Mouse (Mus musculus): Measurements from ENCODE around the gene Mrc2. TPM values are rescaled to one million over a fixed set of nuclear protein-coding genes. Genes with fewer than 3 reads are reported as not detected.

Gene Mrc2
- polyA plus RNA-seq, 1 experiment: 18.4 TPM

- no peak for DNase-seq (ENCODE audit: low read depth)
These were observed 57.4 kb downstream of the Mrc2 start for GRCm38 (mm10) chr11:105349780-105350324.

- no peak for DNase-seq (ENCODE audit: low read depth)
These were observed 58.2 kb downstream of the Mrc2 start for GRCm38 (mm10) chr11:105350643-105351042.

- no peak for DNase-seq (ENCODE audit: low read depth)
These were observed 59.7 kb downstream of the Mrc2 start for GRCm38 (mm10) chr11:105352152-105352551.

DNA sequence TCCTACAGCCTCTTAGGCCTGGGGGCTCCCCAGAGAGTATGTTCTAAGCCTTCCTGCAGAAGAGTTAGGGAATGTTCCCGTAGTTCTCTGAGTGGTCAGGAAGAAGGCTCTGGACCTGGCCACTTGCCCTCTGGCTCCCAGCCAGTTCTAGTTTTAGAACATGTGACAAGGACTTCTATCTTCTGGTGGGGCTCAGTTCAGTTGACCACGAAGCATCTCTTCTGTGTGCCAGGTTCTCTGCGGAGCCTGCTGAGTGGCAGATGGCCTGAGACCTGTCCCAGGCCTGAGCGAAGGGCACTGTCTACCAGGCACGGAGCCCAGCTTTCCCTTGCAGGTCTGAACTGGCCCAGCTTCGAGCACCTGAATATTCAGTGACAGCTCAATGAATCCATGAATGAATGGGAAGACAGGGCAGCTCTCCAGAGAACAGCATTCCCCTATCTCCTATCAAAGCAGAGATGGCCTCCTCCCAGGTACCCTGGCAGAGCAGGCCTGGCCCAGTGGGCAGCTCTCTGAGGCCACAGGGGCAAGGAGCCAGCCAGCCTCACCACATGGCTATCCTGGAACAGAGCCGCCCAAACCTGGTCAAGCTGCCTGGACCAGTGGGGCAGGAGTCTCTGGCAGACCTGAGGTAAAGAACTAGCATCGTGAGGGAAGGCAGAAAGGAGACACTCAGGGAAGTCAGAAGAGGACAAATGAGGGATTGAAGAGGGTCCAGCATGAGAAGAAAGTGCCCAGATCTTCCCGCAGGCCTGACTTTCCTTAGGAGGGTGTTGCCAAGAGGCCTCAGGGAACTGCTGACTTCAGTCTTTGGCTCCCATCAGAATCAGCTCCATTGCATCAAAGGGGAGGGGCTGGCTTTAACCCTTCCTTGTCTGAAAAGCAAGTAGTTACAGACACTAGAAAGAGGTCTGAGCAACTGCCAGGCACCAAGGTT lies 60.8 kb downstream of the Mrc2 start:
- DNase-seq (ENCODE audit: low read depth): peak; percentile 64

GRCm38 (mm10) chr11:105353891-105354280 lies 61.4 kb downstream of the Mrc2 start:
- DNase-seq (ENCODE audit: low read depth): no peak

GRCm38 (mm10) chr11:105356301-105356700 lies 63.9 kb downstream of the Mrc2 start:
- DNase-seq (ENCODE audit: low read depth): no peak

GRCm38 (mm10) chr11:105362041-105362765 lies 69.8 kb downstream of the Mrc2 start:
- no peak for DNase-seq (ENCODE audit: low read depth)

GRCm38 (mm10) chr11:105362946-105363597 lies 70.6 kb downstream of the Mrc2 start:
- DNase-seq (ENCODE audit: low read depth): no peak

DNA sequence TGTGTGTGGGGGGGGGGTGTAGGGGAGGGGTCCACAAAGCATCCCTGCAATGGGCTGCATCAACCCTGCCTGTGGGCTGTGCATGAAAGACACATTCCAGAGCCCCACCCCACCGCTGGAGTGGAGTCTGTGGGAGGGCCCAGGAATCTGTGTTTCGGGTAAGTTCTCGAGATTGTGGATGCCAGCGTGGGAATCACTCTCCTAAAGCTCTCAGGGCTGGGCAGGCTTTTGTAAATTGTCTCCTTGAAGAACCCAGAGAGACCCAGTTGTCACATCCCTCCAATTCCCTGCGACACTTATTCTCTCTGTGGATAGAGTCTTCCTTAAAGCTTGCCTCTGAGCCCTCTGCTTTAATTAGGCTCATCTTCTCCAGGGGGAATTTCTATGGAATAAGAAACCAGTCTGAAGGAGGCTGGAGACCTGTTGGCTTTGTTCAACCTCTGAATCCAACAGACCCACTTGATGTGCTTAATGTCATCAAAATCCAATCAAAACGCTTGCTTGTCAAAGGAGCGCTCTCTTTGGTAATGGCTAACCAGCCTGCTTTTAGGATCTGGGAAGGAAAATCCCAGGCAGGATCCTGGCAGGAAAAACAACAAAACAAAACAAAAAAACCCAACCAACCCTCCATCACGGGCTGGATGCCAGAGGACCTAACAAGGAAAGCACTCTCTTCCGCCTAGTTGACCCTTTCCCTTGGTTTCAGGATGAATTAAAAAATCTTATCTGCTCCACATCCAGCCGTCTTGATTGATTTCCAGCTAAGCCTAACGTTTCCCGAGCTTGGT lies 71.3 kb downstream of the Mrc2 start:
- DNase-seq (ENCODE audit: low read depth): no peak

- no peak for DNase-seq (ENCODE audit: low read depth)
These were observed 72.1 kb downstream of the Mrc2 start for GRCm38 (mm10) chr11:105364386-105365065.

- DNase-seq (ENCODE audit: low read depth): no peak
These were observed 73.2 kb downstream of the Mrc2 start for GRCm38 (mm10) chr11:105365611-105366010.

GRCm38 (mm10) chr11:105366051-105366450 lies 73.6 kb downstream of the Mrc2 start:
- DNase-seq (ENCODE audit: low read depth): no peak

- no peak for DNase-seq (ENCODE audit: low read depth)
These were observed 74.7 kb downstream of the Mrc2 start for GRCm38 (mm10) chr11:105367163-105367562.

- no peak for DNase-seq (ENCODE audit: low read depth)
These were observed 76.4 kb downstream of the Mrc2 start for GRCm38 (mm10) chr11:105368833-105369232.

DNA sequence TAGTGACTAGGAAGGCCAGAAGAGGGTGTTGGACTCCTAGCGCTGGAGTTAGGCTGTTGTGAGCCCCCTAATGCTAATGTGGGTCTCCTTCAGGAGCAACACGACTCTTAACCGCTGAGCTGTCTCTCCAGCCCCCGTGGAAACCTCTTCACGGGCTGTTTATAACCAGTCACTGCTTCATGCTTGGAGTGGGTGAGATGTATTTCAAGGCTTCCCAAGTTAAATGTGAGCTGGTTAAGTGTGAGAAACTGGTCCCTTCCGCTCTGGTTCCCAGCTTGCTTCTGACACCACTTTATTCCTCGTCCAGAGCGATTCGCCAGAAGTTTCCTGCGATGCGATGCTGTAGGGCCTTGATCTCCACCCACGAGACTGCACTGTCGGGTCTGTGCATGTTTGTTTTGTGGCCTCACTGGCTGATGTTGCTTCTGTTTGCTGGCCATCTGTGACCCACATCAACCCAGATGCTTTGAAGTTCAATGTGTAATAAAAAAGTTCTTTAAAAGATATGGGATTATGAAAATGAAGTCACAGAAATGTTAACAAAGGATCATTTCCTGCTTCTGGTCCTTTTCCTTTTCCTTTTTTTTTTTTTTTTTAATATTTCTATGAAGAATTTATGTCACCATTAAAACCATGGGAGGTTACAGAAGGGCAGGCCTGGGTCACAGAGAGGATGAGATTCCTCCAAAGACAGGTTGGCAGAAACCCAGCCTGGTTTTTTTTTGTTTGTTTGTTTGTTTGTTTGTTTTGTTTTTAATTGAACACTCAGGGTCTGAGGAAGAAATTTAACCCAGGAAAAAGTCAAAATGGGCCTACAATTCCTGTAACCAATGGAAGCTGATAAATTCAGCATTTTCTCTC lies 77.3 kb downstream of the Mrc2 start:
- DNase-seq (ENCODE audit: low read depth): no peak

GRCm38 (mm10) chr11:105371818-105372217 lies 79.4 kb downstream of the Mrc2 start:
- no peak for DNase-seq (ENCODE audit: low read depth)

DNA sequence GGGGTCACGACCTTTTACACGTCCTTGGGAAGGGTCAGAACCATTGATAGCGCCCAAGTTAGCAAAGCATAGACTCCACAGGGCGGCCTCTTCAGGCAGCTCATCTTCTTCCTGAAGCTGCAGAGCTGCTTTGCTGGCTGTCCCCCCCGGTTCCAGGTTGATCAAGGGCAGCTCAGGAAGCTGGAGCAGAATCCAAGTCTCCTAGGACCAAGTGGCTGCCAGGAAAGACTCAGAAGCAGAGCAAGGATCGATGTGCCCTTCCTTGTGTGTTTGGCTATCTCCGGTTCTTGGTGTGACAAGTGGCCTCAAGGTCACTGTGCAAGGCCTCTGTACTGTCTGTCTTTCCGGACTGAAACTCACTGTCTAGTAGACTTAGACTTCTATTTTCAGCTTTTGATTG lies 81.4 kb downstream of the Mrc2 start:
- DNase-seq (ENCODE audit: low read depth): no peak

DNA sequence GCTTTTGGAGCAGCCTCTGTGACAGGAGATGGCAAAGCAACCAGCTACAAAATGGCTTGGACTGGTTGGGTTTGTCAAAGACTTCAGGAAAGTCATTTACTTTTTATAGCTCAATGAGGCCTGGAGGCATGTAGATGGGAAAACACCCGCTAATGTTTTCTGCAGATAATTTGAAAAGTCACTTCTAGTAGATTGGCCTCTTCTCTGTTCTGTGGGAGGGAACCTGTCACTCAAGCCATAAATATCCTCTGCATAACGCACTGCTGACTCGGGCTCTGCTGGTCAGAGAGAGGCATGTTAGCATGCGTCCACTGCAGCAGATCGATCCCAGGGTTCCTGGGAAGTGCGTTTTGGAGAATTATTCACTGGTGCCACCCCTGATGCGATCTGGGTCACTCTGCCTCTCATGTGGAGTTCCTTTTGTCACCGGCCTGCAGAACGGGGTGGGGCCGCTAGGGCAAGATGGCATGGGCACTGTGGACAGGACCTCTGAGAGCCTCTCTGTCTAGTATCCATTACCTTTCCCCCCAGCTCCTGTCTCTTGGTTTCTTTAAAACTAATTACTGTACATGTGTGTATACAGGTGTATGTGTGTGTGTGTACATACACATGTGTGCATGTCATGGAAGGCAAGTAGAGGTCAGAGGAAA lies 82.2 kb downstream of the Mrc2 start:
- no peak for DNase-seq (ENCODE audit: low read depth)

DNA sequence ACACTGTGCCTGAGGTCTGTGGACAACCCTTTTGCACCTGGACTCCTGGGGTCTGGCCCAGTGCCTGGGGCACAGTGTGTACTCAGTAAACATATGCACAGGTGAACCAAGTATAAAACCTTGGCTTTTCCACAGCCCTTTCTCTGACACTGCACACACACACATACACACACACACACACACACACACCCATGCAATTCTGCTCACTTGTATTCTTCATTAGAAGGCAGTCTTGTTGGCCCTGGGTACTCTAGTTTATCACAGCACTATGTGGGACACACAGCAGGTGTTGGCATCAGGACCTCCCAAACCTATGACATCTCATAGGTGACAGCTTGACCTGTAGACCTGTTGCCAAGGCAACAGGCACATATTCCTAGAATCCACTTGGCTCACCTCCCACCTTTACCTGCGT lies 83.4 kb downstream of the Mrc2 start:
- DNase-seq (ENCODE audit: low read depth): no peak

Measured in gonadal fat pad, adult 2 months (tissue).